Mouse (Mus musculus): ENCODE results near the gene Dcxr. TPM values are rescaled to one million over a fixed set of nuclear protein-coding genes. Genes with fewer than 3 reads are reported as not detected.
A peak's percentile ranks its signal among the peaks of the same experiment; 100 is the strongest.

The Dcxr gene
- polyA plus RNA-seq, 1 experiment, result 8.6 TPM

- DNase-seq (ENCODE audit: low read depth), result no peak
- TF ChIP-seq POLR2A (IDR thresholded peaks at IDR 0.05; ENCODE audit: borderline replicate concordance, extremely low read depth, insufficient read depth, insufficient read length, poor library complexity, severe bottlenecking) (no peak), CTCF (IDR thresholded peaks at IDR 0.05; ENCODE audit: borderline replicate concordance, extremely low read depth, insufficient read depth, insufficient read length) (no peak)
These were observed 23.2 kb downstream of the Dcxr start for GRCm38 (mm10) chr11:120703696-120704454.

- DNase-seq (ENCODE audit: low read depth), result no peak
- no peak for TF ChIP-seq POLR2A (IDR thresholded peaks at IDR 0.05; ENCODE audit: borderline replicate concordance, extremely low read depth, insufficient read depth, insufficient read length, poor library complexity, severe bottlenecking)
- no peak for TF ChIP-seq CTCF (IDR thresholded peaks at IDR 0.05; ENCODE audit: borderline replicate concordance, extremely low read depth, insufficient read depth, insufficient read length)
These were observed 29.3 kb downstream of the Dcxr start for GRCm38 (mm10) chr11:120697741-120698140.

- TF ChIP-seq POLR2A (IDR thresholded peaks at IDR 0.05; ENCODE audit: borderline replicate concordance, extremely low read depth, insufficient read depth, insufficient read length, poor library complexity, severe bottlenecking) (no peak), CTCF (IDR thresholded peaks at IDR 0.05; ENCODE audit: borderline replicate concordance, extremely low read depth, insufficient read depth, insufficient read length) (peak; percentile 30; the same call in 1 of the 2 replicates)
- no peak for DNase-seq (ENCODE audit: low read depth)
These were observed 30.5 kb downstream of the Dcxr start for GRCm38 (mm10) chr11:120696568-120696967.

GRCm38 (mm10) chr11:120695641-120696040, 31.4 kb downstream of the Dcxr start:
- TF ChIP-seq CTCF (IDR thresholded peaks at IDR 0.05; ENCODE audit: borderline replicate concordance, extremely low read depth, insufficient read depth, insufficient read length) (no peak), POLR2A (IDR thresholded peaks at IDR 0.05; ENCODE audit: borderline replicate concordance, extremely low read depth, insufficient read depth, insufficient read length, poor library complexity, severe bottlenecking) (no peak)
- DNase-seq (ENCODE audit: low read depth), result peak; percentile 57

- peak; percentile 77 for DNase-seq (ENCODE audit: low read depth)
- TF ChIP-seq POLR2A (IDR thresholded peaks at IDR 0.05; ENCODE audit: borderline replicate concordance, extremely low read depth, insufficient read depth, insufficient read length, poor library complexity, severe bottlenecking) (no peak), CTCF (IDR thresholded peaks at IDR 0.05; ENCODE audit: borderline replicate concordance, extremely low read depth, insufficient read depth, insufficient read length) (no peak)
These were observed 31.9 kb downstream of the Dcxr start for GRCm38 (mm10) chr11:120695184-120695583.

- DNase-seq (ENCODE audit: low read depth), result no peak
- no peak for TF ChIP-seq POLR2A (IDR thresholded peaks at IDR 0.05; ENCODE audit: borderline replicate concordance, extremely low read depth, insufficient read depth, insufficient read length, poor library complexity, severe bottlenecking)
- TF ChIP-seq CTCF (IDR thresholded peaks at IDR 0.05; ENCODE audit: borderline replicate concordance, extremely low read depth, insufficient read depth, insufficient read length), result no peak
These were observed 33.6 kb downstream of the Dcxr start for GRCm38 (mm10) chr11:120693461-120693860.

GRCm38 (mm10) chr11:120692471-120693011, 34.5 kb downstream of the Dcxr start:
- TF ChIP-seq POLR2A (IDR thresholded peaks at IDR 0.05; ENCODE audit: borderline replicate concordance, extremely low read depth, insufficient read depth, insufficient read length, poor library complexity, severe bottlenecking) (no peak), CTCF (IDR thresholded peaks at IDR 0.05; ENCODE audit: borderline replicate concordance, extremely low read depth, insufficient read depth, insufficient read length) (no peak)
- no peak for DNase-seq (ENCODE audit: low read depth)

GRCm38 (mm10) chr11:120689365-120689764, 37.7 kb downstream of the Dcxr start:
- TF ChIP-seq CTCF (IDR thresholded peaks at IDR 0.05; ENCODE audit: borderline replicate concordance, extremely low read depth, insufficient read depth, insufficient read length) (no peak), POLR2A (IDR thresholded peaks at IDR 0.05; ENCODE audit: borderline replicate concordance, extremely low read depth, insufficient read depth, insufficient read length, poor library complexity, severe bottlenecking) (no peak)

GRCm38 (mm10) chr11:120686650-120687272, 40.3 kb downstream of the Dcxr start:
- TF ChIP-seq POLR2A (IDR thresholded peaks at IDR 0.05; ENCODE audit: borderline replicate concordance, extremely low read depth, insufficient read depth, insufficient read length, poor library complexity, severe bottlenecking) (no peak), CTCF (IDR thresholded peaks at IDR 0.05; ENCODE audit: borderline replicate concordance, extremely low read depth, insufficient read depth, insufficient read length) (no peak)
- DNase-seq (ENCODE audit: low read depth), result no peak

More at GRCm38 (mm10) chr11:120689365-120689764, 37.7 kb downstream of the Dcxr start:
- DNase-seq (ENCODE audit: low read depth), result no peak

GRCm38 (mm10) chr11:120684660-120685059, 42.4 kb downstream of the Dcxr start:
- TF ChIP-seq CTCF (IDR thresholded peaks at IDR 0.05; ENCODE audit: borderline replicate concordance, extremely low read depth, insufficient read depth, insufficient read length) (no peak), POLR2A (IDR thresholded peaks at IDR 0.05; ENCODE audit: borderline replicate concordance, extremely low read depth, insufficient read depth, insufficient read length, poor library complexity, severe bottlenecking) (no peak)
- no peak for DNase-seq (ENCODE audit: low read depth)

GRCm38 (mm10) chr11:120684086-120684485, 43.0 kb downstream of the Dcxr start:
- TF ChIP-seq CTCF (IDR thresholded peaks at IDR 0.05; ENCODE audit: borderline replicate concordance, extremely low read depth, insufficient read depth, insufficient read length), result no peak
- TF ChIP-seq POLR2A (IDR thresholded peaks at IDR 0.05; ENCODE audit: borderline replicate concordance, extremely low read depth, insufficient read depth, insufficient read length, poor library complexity, severe bottlenecking), result no peak
- DNase-seq (ENCODE audit: low read depth), result no peak

Measured in brain, embryonic 14.5 days (tissue).